Mouse (Mus musculus) ES-E14 (cell line): ENCODE measurements at regions not wholly inside any gene's neighbourhood (a gene's known extent, or its start where the extent isn't known, plus 50 kb on each side); places are given as distances from the start of the nearest gene placed in this dataset.
A peak's percentile ranks its signal among the peaks of the same experiment; 100 is the strongest.

Source experiments
- DNase-seq: peaks from one replicate; pipeline ENCODE4 v3.0.0-alpha.2; 2013; ENCODE audit warnings: low read depth, low spot score
- H3K27ac ChIP-seq: 2 replicates; pipeline ENCODE4 v1.5.1; 2012; ENCODE audit warnings: low read depth, mild to moderate bottlenecking, low read length, moderate library complexity, mixed read lengths; ENCODE audit not compliant: poor library complexity, insufficient read depth, severe bottlenecking
- H3K36me3 ChIP-seq: 2 replicates; pipeline ENCODE4 v1.6.1; 2012; ENCODE audit warnings: mild to moderate bottlenecking, low read length, moderate library complexity, mixed read lengths; ENCODE audit not compliant: control insufficient read depth, poor library complexity, insufficient read depth, severe bottlenecking
- H3K4me1 ChIP-seq, 2 experiments: fragments of 150-350 bp in 1 of 2; sonication (generic) in 1 of 2; 2 replicates each; pipeline ENCODE4 v1.6.1; 2012; ENCODE audit warnings: low read length in 2 of 2, mild to moderate bottlenecking in 1 of 2, mixed read lengths in 1 of 2; ENCODE audit not compliant: control insufficient read depth in 2 of 2, insufficient read depth in 2 of 2, poor library complexity in 1 of 2
- H3K4me3 ChIP-seq, 2 experiments: fragments of 150-350 bp in 1 of 2; sonication (generic) in 1 of 2; 2 replicates each; pipeline ENCODE4 v1.5.1; 2012; ENCODE audit warnings: low read length in 2 of 2, low read depth in 1 of 2, mild to moderate bottlenecking in 1 of 2, mixed read lengths in 1 of 2; ENCODE audit not compliant: insufficient read depth in 1 of 2, poor library complexity in 1 of 2, severe bottlenecking in 1 of 2
- H3K9ac ChIP-seq: 2 replicates; pipeline ENCODE4 v1.6.1; 2012; ENCODE audit warnings: low read depth, mild to moderate bottlenecking, low read length, mixed read lengths; ENCODE audit not compliant: poor library complexity, insufficient read depth, severe bottlenecking
- H3K9me3 ChIP-seq: fragments of 150-350 bp; sonication (generic); 2 replicates; pipeline ENCODE4 v1.6.1; 2012; ENCODE audit warnings: low read depth, mild to moderate bottlenecking, low read length; ENCODE audit not compliant: control insufficient read depth, insufficient read depth
- CHD2 ChIP-seq: IDR thresholded peaks from 2 replicates; pipeline ENCODE4 v1.6.1; 2014; ENCODE audit warnings: mild to moderate bottlenecking, low read depth, low read length, inconsistent platforms
- HCFC1 ChIP-seq: IDR thresholded peaks from 2 replicates; pipeline ENCODE4 v1.6.1; 2012; ENCODE audit warnings: low read length, inconsistent platforms, borderline replicate concordance; ENCODE audit not compliant: insufficient read depth
- MAFK ChIP-seq: IDR thresholded peaks from 2 replicates; pipeline ENCODE4 v1.6.1; 2014; ENCODE audit warnings: mild to moderate bottlenecking, low read depth, low read length, inconsistent platforms; ENCODE audit not compliant: insufficient read depth
- ZC3H11A ChIP-seq: IDR thresholded peaks from 2 replicates; pipeline ENCODE4 v1.6.1; 2012; ENCODE audit warnings: low read depth, mild to moderate bottlenecking, inconsistent platforms, low read length, borderline replicate concordance
- ZNF384 ChIP-seq: IDR thresholded peaks from 2 replicates; pipeline ENCODE4 v1.6.1; 2012; ENCODE audit warnings: low read depth, low read length, inconsistent platforms
- in situ Hi-C, 2 experiments: fragments of 600-800 bp; cut with MboI; formaldehyde crosslinking; loops; one replicate each; pipeline ENCODE4 v1.15.1; 2025; ENCODE audit warnings: low sequenced_read_pairs in 2 of 2, inconsistent platforms in 1 of 2; ENCODE audit not compliant: unreplicated experiment in 2 of 2

GRCm38 (mm10) chr15:96201701-96202460 lies 85.4 kb upstream of the Arid2 start:
- in situ Hi-C loops, result no loop called here
- Histone ChIP-seq H3K9me3 (no peaks in the 10 kb centered on the region), H3K9ac (no peak overlapping the region), H3K4me3 (no peak overlapping the region), H3K27ac (peak overlapping the region; percentile 5; the same call in 1 of the 2 replicates), H3K36me3 (no peaks in the 10 kb centered on the region), H3K4me1 (peaks cover 9 to 13% of the 10 kb centered on the region in 2 experiments)
- TF ChIP-seq ZNF384, result no peak
- no peak for TF ChIP-seq CHD2
- no peak for TF ChIP-seq HCFC1
- TF ChIP-seq MAFK, result no peak
- no peak for TF ChIP-seq ZC3H11A
- DNase-seq, result no peak

GRCm38 (mm10) chr15:96204187-96204586 lies 83.1 kb upstream of the Arid2 start:
- Histone ChIP-seq H3K4me3 (no peak overlapping the region), H3K9me3 (no peaks in the 10 kb centered on the region), H3K4me1 (peaks cover 0 to 7% of the 10 kb centered on the region in 2 experiments; a peak in 2 of 4 replicates), H3K27ac (no peak overlapping the region), H3K36me3 (no peaks in the 10 kb centered on the region), H3K9ac (no peak overlapping the region)
- no peak for DNase-seq
- peak; percentile 83 for TF ChIP-seq MAFK
- no peak for TF ChIP-seq ZC3H11A
- no peak for TF ChIP-seq ZNF384
- TF ChIP-seq HCFC1, result no peak
- TF ChIP-seq CHD2, result no peak
- in situ Hi-C loops, result no loop called here

- TF ChIP-seq MAFK, result no peak
- Histone ChIP-seq H3K9ac (no peak overlapping the region), H3K4me1 (peaks cover 0 to 7% of the 10 kb centered on the region in 2 experiments; a peak in 2 of 4 replicates), H3K36me3 (no peaks in the 10 kb centered on the region), H3K27ac (no peak overlapping the region), H3K4me3 (no peak overlapping the region), H3K9me3 (no peaks in the 10 kb centered on the region)
- in situ Hi-C loops, result no loop called here
- no peak for DNase-seq
Observed at GRCm38 (mm10) chr15:96204623-96205022, 82.7 kb upstream of the Arid2 start.

GRCm38 (mm10) chr15:96210721-96211400 lies 76.5 kb upstream of the Arid2 start:
- no peak for TF ChIP-seq ZC3H11A
- TF ChIP-seq HCFC1, result no peak
- no peak for TF ChIP-seq MAFK
- TF ChIP-seq ZNF384, result no peak
- no peak for TF ChIP-seq CHD2
- peak overlapping the region; percentile 68 to 76 for H3K4me3 ChIP-seq
- H3K36me3 ChIP-seq, result no peaks in the 10 kb centered on the region
- H3K27ac ChIP-seq, result peak overlapping the region; percentile 44; the same call in 1 of the 2 replicates
- H3K4me1 ChIP-seq, result peaks cover 0 to 6% of the 10 kb centered on the region in 2 experiments; a peak in 1 of 4 replicates
- H3K9ac ChIP-seq, result peak overlapping the region; percentile 83; the same call in 1 of the 2 replicates
- H3K9me3 ChIP-seq, result no peaks in the 10 kb centered on the region
- DNase-seq, result peak; percentile 51
- in situ Hi-C loops, result no loop called here
